Mouse (Mus musculus) heart, postnatal 10 days (tissue): Measurements from ENCODE around the gene Btbd8. TPM values are rescaled to one million over a fixed set of nuclear protein-coding genes. Genes with fewer than 3 reads are reported as not detected.

ENCODE experiments used
- DNase-seq, 2 experiments: peaks; one replicate each; pipeline ENCODE4 v3.0.0; 2021
- intact Hi-C: fragments of 180-260 bp; cut with DNase I; formaldehyde crosslinking; loops from one replicate; pipeline ENCODE4 v1.15.1; 2025
- total RNA-seq, 2 experiments: library from RNA; stranded (reverse); gene quantifications; 2 replicates each; pipeline ENCODE4 v1.2.3; 2021

The Btbd8 gene
- total RNA-seq, 2 experiments from 2014 or later: 5.1 to 6.5 TPM

DNA sequence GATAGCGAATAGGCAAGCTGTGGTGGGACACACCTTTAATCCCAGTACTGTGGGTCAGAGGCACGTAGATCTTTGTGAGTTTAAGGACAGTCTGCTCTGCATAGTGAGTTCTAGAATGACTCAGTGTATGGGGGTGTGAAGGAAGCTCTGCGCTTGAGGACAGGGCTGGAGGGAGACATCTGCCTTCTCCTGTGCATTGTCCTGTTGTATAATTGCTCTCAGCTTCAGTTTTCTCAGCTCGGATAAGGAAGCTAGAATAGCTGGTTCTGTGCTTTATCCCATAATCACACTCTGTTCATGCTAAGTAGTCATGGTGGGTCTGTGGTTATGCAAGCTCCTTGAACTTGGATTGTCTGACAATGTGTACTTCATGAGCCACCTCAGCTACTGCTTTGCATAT is 11.0 kb downstream of the Btbd8 start:
- intact Hi-C loops: no loop called here
- no peak for DNase-seq

DNA sequence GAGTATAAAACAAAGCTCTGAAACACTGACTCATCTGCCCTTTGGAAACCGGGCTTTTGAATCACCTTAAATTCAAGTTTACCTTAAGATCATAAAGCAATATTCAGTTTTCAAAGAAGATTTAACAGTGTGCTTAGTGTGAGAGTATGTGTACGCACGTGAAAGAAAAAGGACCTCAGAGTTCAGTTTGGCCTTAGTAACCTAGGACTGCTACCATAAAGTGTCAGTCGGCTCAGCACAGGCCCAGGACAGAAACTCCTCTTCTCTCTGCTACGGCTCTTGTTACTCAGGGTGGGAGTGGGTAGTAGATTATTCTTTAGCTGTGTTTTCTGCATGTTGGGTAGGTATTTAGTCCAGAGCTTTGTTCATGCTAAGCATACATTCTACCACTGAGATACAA is 11.8 kb downstream of the Btbd8 start:
- intact Hi-C loops: no loop called here
- no peak for DNase-seq

DNA sequence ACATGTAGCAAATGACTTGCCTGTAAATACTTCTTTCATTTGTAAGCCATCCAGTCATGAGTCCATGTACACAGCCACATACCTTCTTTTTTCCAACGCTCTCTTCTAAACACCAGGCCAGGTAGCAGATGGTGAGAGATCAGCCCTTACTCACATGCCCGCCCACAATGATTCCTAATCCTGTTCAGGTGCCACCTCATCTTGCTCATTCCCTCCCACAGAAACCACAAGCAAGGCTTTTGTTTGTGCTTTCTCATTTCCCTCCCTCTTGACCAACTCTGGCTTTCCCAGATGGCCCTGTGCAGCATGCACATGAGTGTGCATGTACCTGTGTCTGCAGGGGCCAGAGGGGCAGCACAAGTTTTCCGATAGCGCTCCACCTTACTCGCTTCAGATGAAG is 12.5 kb downstream of the Btbd8 start:
- no peak for DNase-seq
- intact Hi-C loops: no loop called here

DNA sequence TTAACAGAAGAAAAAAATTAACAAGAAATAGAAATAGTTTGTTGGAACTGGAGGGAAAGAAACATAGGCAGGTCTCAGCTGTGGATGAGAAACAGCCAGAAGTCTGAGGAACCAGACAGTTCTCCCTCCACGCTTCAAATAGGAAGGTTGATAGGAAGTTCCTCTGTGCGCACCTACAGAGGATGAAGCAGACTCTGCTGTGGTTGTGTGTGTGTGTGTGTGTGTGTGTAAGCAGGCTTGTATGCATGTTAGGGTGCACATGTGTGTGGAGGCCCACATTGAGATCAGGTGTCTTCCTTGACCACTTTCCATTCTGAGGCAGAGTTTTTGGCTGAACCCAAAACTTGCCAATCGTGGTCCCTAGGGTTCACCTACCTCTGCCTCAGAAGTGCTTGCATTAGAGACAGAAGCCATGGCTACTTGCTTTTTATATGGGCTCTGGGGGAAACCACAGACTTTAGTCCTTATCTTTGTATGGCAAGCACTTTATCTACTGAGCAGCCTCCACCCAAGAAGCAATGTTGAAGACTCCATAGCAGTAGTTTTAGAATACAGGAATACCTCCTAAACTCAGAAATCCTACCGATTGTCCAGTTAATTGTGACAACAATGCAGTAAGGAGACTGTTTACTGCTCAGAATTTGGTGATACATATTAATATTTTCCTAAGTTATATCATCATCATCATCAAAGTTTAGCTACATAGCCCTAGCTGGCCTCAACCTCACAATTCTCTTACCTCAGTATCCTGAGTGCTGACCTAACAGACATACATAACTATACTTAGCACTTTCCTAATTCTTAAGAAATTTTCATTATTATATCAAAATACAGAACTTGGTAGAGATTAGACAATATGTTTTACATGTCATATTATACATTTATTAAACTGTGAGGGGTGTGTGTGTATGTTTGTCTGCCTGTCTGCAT is 24.6 kb downstream of the Btbd8 start:
- DNase-seq: no peak
- intact Hi-C loops: no loop called here

DNA sequence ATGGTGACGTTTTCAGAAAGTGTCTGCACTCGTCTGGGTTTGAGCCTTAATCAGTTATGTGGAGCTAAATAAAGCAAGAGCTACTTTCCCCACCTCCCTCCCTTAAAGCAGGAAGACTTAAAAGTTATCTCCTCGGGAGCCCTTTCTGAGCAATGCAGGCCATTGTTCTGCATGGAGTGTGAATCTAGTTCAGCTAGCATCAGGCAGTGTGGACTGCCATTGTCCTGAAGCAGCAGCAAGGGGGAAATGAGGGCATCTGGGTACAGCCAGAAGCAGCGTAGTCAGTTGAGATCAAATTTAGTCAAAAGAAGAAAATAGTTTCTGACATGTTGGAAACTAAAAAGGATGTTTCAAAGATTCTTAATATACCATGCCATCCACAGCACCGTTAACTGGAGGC is 28.7 kb downstream of the Btbd8 start:
- DNase-seq: no peak
- intact Hi-C loops: no loop called here

DNA sequence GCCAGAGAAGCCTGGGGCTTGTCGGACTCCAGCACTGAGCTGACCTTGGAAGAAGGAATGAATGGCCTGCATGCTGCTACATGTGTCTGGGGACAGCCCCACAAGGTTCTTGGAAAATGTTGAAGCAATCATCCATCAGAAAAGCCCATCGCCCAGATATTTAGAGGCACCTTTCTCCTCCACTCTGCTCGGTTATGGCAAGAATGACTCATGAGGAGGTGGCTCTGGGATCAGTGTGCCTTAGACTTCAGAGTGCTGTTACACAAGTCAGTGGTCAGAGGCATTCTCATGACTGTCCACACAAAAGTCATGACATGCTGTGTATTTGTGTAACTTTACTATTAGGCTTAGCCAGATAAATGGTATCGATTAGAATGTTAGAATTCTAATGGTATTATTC is 29.3 kb downstream of the Btbd8 start:
- intact Hi-C loops: no loop called here
- no peak for DNase-seq

DNA sequence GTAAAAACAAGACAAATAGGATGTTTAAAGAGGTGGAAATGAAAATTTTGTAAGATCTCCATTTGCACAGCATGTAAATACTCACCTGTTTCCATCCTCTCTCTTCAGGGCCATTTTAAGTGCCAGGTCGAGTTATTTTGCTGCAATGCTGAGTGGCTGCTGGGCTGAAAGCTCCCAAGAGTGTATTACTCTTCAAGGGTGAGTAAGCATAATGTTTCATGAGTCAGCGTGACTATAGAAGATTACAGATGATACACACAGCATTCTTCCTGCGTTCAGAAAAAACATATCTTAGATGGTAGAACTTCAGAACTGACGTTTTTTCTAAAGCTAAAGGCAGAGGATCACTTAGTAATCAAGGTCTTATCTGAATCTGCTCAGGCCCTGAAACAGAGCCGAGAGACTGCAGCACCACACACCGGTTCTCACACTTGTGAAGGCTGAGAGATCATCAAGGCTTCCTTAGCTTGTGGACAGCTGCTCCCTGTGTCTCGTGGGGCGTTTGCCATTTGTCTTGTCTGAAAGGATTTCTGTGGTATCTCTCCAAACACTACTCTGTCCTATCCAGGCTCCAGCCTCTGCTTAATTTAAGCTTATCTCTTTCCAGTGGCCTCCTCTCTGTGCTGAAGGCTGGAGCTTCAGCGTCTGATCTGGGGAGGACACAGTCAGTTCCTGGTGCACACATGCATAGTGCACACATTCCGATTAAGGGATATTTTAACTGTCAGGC is 33.0 kb downstream of the Btbd8 start:
- no peak for DNase-seq
- intact Hi-C loops: no loop called here

DNA sequence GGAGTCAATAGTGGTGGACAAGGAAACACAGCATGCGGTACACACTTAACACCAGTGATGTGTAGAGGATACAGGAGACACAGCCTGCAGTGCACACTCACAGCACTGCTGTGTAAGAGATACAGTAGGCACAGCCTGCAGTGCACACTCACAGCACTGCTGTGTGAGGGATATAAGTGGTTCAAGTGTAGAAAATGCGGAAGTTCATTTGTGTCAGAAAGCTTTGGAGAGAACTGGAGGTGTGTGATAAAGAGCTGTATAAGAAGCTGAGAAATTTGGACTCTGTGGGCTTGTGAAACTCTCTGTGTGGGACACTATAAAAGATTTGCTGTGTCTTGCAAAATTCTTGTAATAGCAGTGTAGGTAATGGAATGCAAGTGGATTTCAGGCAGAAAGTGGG is 42.4 kb downstream of the Btbd8 start:
- intact Hi-C loops: no loop called here
- DNase-seq: no peak

DNA sequence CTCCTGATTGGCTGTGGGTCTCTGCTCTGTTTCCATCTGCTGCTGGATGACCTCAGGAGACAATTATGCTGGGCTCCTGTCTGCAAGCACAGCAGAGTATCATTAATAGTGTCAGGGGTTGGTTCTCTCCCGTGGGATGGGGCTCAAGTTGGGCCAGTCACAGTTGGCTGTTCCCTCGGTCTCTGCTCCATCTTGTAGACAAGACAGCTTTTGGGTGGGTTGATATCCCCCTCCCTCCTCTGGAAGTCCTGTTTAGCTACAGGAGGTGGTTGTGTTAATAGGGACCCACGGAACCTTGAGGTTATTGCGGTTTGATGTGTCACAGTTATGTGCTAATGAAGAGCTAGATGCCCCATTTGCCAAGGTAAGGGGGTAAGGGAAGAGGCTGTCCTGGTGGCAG is 51.2 kb downstream of the Btbd8 start:
- intact Hi-C loops: no loop called here

DNA sequence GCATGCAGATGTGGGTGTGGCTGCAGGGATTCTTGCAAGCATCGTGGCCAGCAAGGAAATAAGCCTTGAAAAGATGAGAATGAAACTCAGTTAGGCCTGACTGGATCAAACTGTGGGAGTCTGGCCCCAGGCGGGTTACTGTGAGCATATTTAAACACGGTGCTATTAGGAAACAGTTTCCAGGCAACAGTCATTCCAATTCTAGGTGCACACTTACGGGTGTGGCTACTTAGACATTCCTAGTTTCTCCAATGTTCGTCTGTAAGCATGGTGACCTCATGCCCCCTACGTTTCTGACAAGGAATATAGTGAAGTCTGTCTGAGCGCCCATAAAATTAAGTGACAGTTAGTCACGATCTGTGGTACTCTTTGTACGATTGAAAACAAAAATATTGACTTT is 53.2 kb downstream of the Btbd8 start:
- DNase-seq: no peak
- intact Hi-C loops: no loop called here

More for the DNA sequence above, 51.2 kb downstream of the Btbd8 start:
- no peak for DNase-seq

DNA sequence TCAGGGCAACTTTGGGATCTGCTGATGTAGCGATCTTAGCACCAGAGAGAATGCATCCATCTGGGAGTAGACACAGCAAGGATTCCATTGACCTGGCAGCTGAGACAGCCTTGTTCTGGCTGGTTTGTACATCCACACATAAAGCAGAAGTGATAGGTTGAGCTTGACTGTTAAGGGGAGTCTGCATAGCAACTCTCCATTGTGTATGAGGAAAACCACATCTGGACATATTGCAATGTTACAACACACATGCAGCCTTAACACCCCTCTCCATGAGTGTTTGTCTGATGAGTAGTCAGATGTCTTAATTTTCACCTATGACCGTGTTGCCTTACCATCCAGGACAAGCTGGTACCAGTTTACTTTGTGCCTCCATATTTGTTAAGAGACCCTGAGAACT is 54.7 kb downstream of the Btbd8 start:
- no peak for DNase-seq
- intact Hi-C loops: no loop called here

DNA sequence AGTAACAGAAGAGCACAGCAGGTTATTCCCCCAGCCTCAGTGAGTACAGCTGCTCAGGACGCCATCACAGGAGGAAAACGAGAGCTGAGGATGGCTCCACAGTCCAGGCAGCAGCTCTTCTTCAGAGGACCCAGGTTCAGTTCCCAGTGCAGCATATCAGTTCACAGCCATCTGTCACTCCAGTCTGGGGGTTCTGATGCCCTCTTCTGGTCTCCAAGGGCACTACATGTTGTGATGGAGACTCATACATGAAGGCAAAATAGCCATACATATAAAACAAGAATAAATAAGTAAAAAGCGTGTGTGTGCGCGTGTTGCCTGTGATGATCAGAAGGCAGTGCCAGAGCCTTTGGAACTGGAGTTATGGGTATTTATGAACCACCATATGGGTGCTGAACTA is 57.0 kb downstream of the Btbd8 start:
- no peak for DNase-seq
- intact Hi-C loops: no loop called here

DNA sequence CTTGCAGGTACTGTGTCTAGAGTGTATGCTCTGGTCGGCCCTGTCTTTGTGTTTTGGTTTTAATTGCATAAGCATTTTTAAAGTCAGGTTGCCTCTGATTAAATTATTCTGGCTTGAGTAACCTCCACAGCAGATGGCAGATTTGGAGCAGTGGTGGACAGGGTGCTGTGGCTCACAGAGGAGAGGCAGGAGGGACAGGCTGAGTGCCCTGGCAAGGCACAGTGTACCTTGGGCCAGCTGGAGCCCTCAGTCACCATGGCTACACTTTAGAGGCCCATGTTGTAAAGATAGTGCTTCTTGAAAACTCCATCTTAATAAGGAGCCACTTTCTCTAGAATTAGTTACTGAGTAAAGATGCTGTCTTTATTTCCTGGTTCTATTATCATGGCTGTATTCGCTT is 58.2 kb downstream of the Btbd8 start:
- DNase-seq: no peak
- intact Hi-C loops: no loop called here

DNA sequence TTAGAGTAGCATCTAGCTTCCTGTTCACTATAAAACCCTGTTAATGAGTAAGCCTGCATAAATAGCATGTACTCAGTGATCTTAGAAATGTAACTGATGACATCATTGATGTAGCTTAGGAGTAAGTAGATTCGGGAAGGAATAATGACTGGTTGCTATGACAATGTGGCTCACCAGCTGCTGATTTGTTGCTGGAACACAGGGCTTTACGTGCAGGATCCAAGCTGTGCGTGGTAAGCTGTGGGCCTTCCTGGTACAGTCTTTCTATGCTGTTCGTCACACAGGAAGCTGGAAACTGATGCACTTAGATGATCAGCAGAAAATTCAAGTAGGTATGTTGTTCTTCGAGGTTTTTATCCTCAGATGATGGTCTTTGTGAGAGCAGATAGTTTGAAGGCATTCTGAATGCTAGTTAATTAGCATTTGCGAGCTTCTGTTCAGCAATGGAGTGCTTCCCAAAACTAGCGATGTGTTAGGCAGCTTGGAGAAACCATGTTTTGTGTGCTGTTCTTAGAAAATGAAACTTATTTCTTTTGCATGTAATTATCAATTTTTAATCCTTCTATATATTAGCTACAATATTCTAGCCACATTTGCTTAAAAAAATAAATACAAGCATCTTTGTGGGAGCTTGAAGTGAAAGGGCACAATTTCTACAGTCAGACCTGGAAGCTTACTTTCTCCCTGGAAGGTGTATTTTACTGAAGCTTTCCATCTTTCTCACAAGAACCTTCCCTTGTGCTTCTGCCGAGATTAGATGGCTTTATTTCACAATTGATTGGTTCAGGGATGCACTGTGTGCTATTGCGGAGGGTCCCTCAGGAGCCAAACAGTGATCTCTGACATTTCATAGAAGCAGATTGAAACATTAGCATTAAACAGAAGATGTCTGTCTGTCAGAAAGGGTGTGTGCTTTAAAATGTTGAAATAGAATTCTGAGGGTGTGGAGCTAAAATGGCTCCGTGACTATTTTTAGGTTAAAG is 60.0 kb downstream of the Btbd8 start:
- intact Hi-C loops: no loop called here
- no peak for DNase-seq

DNA sequence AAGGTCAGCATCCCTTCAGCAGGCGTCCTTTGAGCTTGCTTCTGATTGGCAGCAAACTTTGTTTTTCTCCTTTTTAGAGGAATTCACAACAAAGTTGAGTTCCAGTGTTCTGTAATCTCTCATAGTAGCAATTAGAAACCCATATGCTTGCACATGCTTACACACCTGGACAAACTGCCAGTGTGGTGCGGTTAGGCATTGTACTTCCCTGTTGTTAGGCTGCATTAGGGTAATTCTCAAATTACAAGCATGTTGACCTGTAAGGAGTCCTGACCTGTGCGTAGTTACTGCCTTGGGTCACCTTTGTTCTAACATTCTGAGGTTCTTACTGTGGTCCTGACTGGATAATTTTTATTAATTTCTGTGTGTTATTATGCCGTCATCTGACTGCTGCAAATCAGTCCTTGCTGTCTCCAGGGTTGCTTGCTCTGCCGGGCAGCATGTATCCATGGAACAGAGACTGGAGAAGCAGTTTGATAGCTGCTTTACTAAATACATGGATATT is 61.1 kb downstream of the Btbd8 start:
- intact Hi-C loops: no loop called here
- no peak for DNase-seq

DNA sequence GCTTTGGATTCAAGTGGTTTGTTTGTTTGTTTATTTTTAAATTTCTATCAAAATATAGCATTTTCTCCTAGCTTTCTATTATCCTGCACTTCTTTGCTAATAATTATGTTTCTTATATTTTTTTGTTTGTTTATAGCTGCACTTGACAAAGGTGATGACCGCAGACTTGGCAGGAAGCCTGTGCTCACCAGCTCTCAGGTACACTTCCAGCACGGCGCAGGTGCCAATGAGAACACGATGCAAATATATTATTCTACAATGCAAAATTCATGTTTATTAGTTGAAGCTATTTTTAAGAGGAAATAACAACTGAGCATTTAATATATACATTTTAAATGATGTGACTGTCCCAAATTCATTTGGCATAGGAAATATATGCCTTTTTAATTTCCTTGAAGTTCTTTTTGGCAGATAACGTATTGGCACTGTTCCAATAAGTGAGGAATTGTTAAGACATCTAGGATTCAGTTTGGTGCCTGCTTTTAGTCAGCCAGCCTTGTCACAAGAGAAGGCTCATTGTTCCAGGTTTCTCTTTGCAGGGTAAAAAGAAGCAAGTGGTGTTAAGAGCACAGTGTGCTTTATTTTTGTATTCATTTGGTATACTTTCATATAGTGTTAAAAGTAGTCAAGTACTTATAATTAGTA is 62.2 kb downstream of the Btbd8 start:
- DNase-seq: no peak
- intact Hi-C loops: loop anchor here (10.0 kb wide), 1 partner anchor 655 kb away; no protein-coding TSS in a partner anchor

DNA sequence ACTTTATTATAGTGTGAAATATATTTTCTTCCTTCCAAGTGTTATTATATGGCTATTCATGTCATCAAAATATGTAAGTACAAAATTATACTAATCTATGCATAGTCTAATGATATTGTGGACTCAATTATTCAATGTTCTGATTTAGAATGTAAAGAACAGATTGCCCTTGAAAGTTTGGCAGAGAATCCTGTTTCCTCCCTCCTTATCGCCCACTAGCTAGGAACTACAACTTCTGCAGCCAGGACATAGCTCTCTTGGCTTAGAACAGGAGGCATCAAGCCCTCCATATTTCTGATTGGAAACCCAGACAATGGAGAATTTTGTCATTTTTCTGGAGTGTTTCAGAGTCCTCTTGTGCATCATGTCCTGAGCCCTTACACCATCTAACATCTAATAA is 62.9 kb downstream of the Btbd8 start:
- no peak for DNase-seq
- intact Hi-C loops: loop anchor here (10.0 kb wide), 1 partner anchor 656 kb away; no protein-coding TSS in a partner anchor

DNA sequence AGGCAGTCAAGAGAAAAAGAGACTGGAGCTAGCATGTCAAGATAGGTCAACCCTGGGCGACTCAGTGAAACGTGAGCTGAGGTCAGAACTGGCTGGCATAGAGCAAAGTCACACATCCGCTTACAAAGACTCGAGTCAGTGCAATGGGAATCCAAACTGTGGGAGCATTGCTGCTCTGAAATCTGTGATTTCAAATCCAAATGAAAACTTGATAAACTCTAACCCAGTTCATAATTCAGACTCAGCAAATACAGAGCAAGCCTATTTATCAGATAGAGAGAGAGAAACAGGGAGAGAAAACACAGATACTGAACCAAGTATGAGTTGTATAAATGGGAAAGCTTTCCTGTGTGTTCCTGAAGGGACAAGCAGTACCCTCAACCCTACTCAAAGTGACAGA is 69.5 kb downstream of the Btbd8 start, which contains the start of gene Gm42669:
Gene Gm42669 (plus strand): TSS at position 301 of the 400 bp plus-strand sequence.
- DNase-seq: no peak
- intact Hi-C loops: loop anchor here (10.0 kb wide), 1 partner anchor 663 kb away; no protein-coding TSS in a partner anchor

DNA sequence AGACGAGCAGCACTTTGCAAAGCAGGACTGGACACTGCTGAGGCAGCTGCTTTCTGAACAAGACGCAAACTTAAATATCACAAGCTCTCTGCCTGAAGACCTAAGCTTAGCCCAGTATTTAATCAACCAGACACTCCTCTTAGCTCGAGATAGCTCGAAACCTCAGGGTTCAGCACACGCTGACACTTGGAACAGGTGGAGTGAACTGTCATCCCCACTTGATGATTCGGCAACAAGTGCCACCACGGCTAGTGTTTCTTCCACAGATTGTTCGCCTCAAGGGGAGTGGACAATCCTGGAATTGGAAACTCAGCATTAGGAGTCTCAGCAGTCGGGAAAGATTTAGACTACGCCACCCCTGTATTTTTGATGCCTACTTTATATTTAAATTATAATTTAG is 72.7 kb downstream of the Btbd8 start:
- DNase-seq: no peak
- intact Hi-C loops: loop anchor here (5.0 kb wide), 1 partner anchor 648 kb away; no protein-coding TSS in a partner anchor

DNA sequence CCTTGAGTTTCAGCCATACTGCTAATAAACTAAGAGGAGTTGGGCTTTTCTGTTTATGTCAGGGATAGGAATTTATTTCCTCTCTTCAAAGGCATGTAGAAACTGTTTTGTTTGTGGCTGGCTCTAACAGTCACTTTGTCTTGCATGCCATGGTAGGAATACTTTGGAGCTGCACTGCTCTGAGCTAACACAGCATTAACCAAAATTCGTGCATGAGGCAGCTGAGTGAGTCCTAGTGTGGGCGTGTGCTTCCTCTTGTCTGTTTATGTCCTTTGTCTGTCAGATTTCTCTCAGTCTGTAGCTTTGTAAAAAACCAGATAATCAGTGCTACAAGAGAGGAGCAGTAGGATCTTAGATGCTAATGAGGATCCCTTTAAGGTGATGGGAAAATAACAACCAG is 73.5 kb downstream of the Btbd8 start:
- intact Hi-C loops: loop anchor here (5.0 kb wide), 1 partner anchor 649 kb away; no protein-coding TSS in a partner anchor
- no peak for DNase-seq
